Mouse (Mus musculus) kidney, adult 18-20 months (tissue): ENCODE data around the gene Plekhg3.

Source experiments
- DNase-seq: peaks from one replicate; pipeline ENCODE4 v3.0.0; 2021

Gene Plekhg3

GRCm38 (mm10) chr12:76553917-76554316, 23.2 kb downstream of the Plekhg3 start:
- no peak for DNase-seq

- DNase-seq: no peak
Observed at GRCm38 (mm10) chr12:76554392-76554791, 23.7 kb downstream of the Plekhg3 start.

- no peak for DNase-seq
Observed at GRCm38 (mm10) chr12:76554871-76555386, 24.2 kb downstream of the Plekhg3 start.

- peak; percentile 47 for DNase-seq
Observed at GRCm38 (mm10) chr12:76556187-76556586, 25.5 kb downstream of the Plekhg3 start.

GRCm38 (mm10) chr12:76556745-76557389, 26.2 kb downstream of the Plekhg3 start:
- DNase-seq: peak; percentile 32

GRCm38 (mm10) chr12:76558206-76558605, 27.5 kb downstream of the Plekhg3 start:
- peak; percentile 59 for DNase-seq

- DNase-seq: no peak
Observed at GRCm38 (mm10) chr12:76562196-76562595, 31.5 kb downstream of the Plekhg3 start.

- DNase-seq: no peak
Observed at GRCm38 (mm10) chr12:76566284-76566683, 35.6 kb downstream of the Plekhg3 start.

GRCm38 (mm10) chr12:76570221-76570940, 39.7 kb downstream of the Plekhg3 start:
- peak; percentile 36 for DNase-seq

GRCm38 (mm10) chr12:76571266-76571665, 40.6 kb downstream of the Plekhg3 start:
- DNase-seq: peak; percentile 73

GRCm38 (mm10) chr12:76572261-76573251, 41.9 kb downstream of the Plekhg3 start:
- DNase-seq: peak; percentile 89

- peak; percentile 68 for DNase-seq
Observed at GRCm38 (mm10) chr12:76573381-76573780, 42.7 kb downstream of the Plekhg3 start.

- DNase-seq: peak; percentile 34
Observed at GRCm38 (mm10) chr12:76574815-76575214, 44.1 kb downstream of the Plekhg3 start.

GRCm38 (mm10) chr12:76576061-76576460, 45.4 kb downstream of the Plekhg3 start:
- DNase-seq: no peak

GRCm38 (mm10) chr12:76576806-76577205, 46.1 kb downstream of the Plekhg3 start:
- no peak for DNase-seq

GRCm38 (mm10) chr12:76577858-76578257, 47.2 kb downstream of the Plekhg3 start:
- DNase-seq: no peak

GRCm38 (mm10) chr12:76578465-76578864, 47.8 kb downstream of the Plekhg3 start:
- peak; percentile 49 for DNase-seq

GRCm38 (mm10) chr12:76579806-76580205, 49.1 kb downstream of the Plekhg3 start:
- DNase-seq: no peak

- peak; percentile 43 for DNase-seq
Observed at GRCm38 (mm10) chr12:76582139-76582538, 51.4 kb downstream of the Plekhg3 start.

- DNase-seq: peak; percentile 55
Observed at GRCm38 (mm10) chr12:76582841-76583240, 52.1 kb downstream of the Plekhg3 start.

GRCm38 (mm10) chr12:76583454-76583853, 52.8 kb downstream of the Plekhg3 start:
- no peak for DNase-seq

GRCm38 (mm10) chr12:76585028-76585427, 54.3 kb downstream of the Plekhg3 start:
- DNase-seq: no peak

GRCm38 (mm10) chr12:76587357-76587756, 56.7 kb downstream of the Plekhg3 start:
- DNase-seq: no peak
